Mouse (Mus musculus): ENCODE measurements around the gene Cnksr1. TPM values are rescaled to one million over a fixed set of nuclear protein-coding genes. Genes with fewer than 3 reads are reported as not detected.

Cnksr1 gene
- 0.26 and 0.80 TPM in 2 replicates for polyA plus RNA-seq (2012; rRNA removed)

DNA sequence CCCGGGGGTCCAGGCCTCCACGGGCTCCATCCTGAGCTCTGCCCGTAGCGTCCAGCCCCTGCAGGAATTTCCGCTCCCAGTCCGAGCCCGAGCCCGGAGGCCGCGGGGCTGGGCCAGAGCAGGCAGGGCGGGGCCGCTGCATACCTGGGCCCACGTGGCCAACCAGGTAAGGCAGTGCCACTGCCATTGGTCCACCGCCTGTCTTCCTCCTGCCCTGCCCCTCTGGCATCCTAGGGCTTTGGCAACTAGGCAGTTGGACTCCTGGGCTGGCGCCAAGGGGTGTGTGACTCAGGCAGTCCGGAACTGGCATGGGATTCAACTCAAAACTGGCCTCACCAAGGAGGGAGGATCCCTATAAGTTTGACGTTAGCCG, at the start of gene Cnksr1:
Gene Cnksr1 (minus strand): TSS at position 121 of the 373 bp plus-strand sequence.

DNA sequence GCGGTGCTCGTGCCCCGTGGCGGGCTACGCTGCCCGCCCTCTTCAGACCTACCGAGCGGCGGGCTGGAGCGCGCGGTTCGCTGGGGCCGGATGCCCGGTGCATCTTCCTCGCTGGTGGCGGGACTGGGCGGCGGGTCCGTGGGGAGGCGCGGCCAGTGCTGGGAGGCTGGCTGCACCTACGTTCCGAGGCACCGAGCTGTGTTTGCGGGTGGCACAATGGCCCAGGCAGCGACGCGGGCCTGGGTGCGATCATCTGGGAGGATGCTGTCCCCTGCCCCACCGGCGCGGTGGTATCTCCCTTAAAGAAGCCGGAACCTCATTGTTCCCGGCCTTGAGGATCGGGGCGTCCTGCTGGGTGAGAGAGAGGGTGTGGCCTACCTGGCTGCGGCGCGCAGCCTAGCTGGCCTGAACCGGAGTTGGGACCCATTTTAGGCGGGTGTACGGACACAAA, 49.4 kb upstream of the Cnksr1 start, which contains the start of gene Pdik1l:
Gene Pdik1l (minus strand): TSS at position 321 of the 451 bp plus-strand sequence.

DNA sequence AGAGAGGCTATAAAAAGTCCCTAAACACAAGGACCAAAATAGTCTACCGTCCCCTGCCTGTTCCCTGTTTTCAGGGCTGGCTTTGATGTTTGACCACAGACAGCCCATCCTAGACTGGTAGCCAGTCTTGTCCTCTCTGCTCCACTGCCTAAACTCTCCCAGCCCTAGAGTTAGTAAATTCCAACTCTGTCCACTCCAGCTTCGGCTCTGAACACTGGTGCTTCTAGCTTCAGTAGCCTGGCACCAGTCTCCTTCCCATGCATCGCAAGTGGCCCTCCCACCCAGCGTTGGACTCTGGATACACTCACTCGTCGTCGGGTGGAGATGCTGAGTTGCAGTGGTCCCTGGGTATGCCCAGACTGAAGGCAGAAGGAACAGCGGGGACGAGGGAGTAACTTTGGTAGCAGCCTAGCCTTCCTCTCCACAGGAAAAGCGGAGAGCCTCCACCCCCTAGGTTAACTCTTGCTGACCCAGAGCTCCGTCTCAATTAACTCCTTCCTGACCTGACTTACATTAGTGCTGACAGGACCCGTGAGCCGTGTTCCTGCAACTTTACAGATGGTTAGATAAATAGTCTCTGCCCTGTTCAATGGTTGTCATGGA, 15.6 kb upstream of the Cnksr1 start, which contains the start of gene Grrp1:
Gene Grrp1 (minus strand): TSS at position 385 of the 603 bp plus-strand sequence.

DNA sequence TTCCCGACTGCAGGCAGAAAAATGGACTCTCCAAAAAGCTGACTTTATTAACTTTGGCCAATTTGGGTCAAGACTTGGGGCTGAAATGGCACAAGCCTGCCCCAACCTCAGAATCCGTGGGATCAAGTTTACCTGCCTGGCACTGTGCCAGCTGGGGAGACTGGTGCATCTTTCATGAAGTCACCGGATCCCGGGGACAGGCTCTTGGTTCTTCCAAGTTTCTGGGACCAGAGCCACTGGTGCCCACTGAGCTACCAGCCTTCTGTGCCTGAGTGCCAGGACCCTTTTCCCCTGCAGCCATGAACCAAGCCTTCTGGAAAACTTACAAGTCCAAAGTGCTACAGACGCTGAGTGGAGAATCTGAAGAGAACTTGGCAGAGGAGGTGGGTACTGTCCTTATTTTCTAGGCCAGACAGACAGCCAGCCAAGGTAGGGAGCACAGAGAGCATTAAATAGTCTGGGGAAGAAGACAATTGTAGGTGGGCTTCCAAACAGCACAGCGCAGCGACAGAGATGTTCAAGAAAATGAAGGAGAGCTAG, 8.6 kb upstream of the Cnksr1 start, which contains the start of gene Gm30191:
Gene Gm30191 (plus strand): TSS at position 217 of the 540 bp plus-strand sequence.

DNA sequence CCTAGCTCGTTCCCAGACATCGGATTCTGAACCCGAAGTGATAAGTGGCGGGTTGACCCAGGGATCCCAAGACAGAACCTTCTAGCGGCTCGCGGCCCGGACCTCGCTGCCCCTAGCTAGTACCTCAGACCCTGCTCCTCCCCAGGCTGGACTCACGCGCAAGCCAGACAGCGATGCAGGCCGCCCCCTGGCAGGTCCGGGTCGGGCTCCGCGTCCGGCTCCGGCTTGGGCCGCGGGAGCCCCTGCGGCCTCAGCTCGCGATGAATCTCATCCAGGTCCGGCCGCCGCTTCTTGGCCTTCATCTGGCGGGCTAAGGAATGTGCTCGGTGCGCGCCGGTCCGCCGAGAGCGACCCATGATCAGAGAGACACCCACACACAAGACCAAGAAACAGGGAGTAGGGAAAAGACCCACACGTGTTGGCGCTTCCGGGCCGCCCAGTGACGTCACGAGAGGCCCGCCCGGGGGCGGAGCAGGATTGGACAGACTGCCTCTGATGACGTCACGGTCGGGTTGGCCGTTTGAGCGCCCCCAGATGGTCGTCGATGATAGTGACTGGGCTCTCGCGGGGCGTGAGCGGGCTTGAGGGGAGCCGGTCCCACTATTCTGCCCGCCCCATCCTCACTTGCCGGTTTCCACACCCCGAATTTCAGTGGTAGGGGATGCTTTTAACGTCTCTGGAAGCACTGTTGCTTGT, 7.1 kb upstream of the Cnksr1 start, which contains the start of gene Zfp593:
Gene Zfp593 (minus strand): TSS at position 445 of the 696 bp plus-strand sequence.

DNA sequence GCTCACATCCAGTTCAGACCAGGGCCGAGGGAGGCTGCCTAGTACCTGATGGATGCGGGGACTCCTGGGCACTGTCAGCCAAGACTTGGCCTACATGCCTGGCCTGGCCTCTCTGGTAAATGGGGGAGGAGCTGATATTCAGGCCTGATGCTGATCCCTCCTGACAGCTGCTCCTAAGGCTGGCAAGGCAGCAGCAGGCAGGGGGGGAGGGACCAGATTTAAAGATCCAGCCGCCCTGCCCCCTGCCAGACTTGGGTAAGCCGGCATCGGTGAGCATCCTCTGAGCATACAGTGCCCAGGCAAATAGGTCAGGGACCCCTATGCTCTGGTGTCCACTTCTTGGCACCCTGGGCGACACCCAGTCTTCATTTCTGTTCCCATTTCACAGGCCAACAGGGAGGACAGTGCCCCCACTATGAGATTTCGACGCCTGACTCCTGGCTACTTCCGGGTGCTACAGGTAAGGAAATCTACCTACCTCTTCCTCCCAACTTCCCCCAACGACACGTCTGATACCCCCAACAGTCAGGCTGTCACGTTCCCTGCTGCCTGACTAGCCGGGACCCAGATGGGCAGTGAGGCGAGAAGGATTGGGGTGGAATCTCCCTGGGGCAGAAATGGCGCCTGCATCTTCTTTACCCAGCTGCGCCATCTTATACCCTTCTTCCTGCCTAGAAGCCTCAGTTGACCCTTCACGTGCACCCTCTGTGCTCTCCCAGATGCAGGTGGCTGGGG, 5.5 kb upstream of the Cnksr1 start, which contains the start of gene E130218I03Rik:
Gene E130218I03Rik (plus strand): TSS at position 147 of the 735 bp plus-strand sequence.

DNA sequence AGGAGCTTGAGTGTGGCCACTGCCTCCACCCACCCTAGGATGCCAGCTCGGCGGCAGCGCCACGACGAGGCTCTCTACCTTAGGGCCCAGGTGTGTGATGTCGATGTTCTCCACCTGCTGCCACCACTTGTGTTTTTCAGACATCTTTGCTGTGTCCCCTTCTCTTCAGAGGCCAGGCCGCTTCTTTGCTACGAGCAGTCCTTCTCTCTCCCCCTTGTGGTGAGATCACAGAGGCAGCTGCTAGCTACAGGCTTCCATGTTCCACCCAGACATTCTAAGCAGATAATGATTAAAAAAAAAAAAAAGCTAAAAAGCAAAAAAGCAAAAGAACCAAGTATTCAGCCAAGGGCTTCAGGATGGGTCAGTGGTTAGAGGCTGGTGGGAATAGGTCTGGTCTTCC, 11.0 kb downstream of the Cnksr1 start, which contains the start of gene Catsper4:
Gene Catsper4 (minus strand): TSS at position 190 of the 400 bp plus-strand sequence.

DNA sequence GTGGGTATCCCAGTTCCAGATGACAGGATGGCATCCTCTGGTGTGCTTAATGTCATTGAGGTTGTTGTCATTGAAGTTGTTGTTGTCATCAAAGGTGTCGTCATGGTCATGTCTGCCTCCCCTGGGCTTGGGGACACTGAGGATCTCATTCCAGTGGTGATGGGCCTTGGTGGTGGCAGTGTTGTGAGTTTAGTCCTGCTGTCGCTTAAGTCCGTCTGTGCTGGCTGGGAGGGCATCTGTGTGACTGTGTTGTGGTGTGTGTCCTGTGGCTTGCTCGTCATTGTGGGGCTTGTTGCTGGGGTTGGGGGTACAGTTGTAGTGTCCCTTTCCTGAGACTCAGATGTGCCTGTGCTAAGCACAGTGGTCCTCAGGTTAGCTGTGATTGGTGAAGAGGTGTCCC, 35.3 kb downstream of the Cnksr1 start, which contains the start of gene Gm7534:
Gene Gm7534 (minus strand): TSS at position 101 of the 400 bp plus-strand sequence.

Other genes starting within 250 kb of the Cnksr1 start
- gene Dhdds, start 237.5 kb downstream of the Cnksr1 start, polyA plus RNA-seq (2012; rRNA removed) = 48.2 and 49.5 TPM in 2 replicates
- gene Lin28a, start 219.6 kb downstream of the Cnksr1 start, polyA plus RNA-seq (2012; rRNA removed) = 0.32 and 0.36 TPM in 2 replicates
- gene Zfp683, start 184.6 kb downstream of the Cnksr1 start, polyA plus RNA-seq (2012; rRNA removed) = 0.04 TPM in 1 of 2 replicates, not detected in the other
- 1.2 and 2.1 TPM in 2 replicates for gene Crybg2, start 177.6 kb downstream of the Cnksr1 start, polyA plus RNA-seq (2012; rRNA removed)
- gene Cd52, start 143.3 kb downstream of the Cnksr1 start, polyA plus RNA-seq (2012; rRNA removed) = 7.7 and 8.2 TPM in 2 replicates
- 23.9 and 27.0 TPM in 2 replicates for gene Ubxn11, start 135.8 kb downstream of the Cnksr1 start, polyA plus RNA-seq (2012; rRNA removed)
- 205 and 259 TPM in 2 replicates for gene Sh3bgrl3, start 109.6 kb downstream of the Cnksr1 start, polyA plus RNA-seq (2012; rRNA removed)
- gene Cep85, start 51.3 kb downstream of the Cnksr1 start, polyA plus RNA-seq (2012; rRNA removed) = 28.7 and 29.6 TPM in 2 replicates
- not detected in 2 replicates for gene Gm7534, start 35.4 kb downstream of the Cnksr1 start, polyA plus RNA-seq (2012; rRNA removed)
- 0.16 and 0.18 TPM in 2 replicates for gene Catsper4, start 11.0 kb downstream of the Cnksr1 start, polyA plus RNA-seq (2012; rRNA removed)
- gene E130218I03Rik, start 5.3 kb upstream of the Cnksr1 start, polyA plus RNA-seq (2012; rRNA removed) = 0.04 TPM in 1 of 2 replicates, not detected in the other
- 13.7 and 14.4 TPM in 2 replicates for gene Zfp593, start 7.2 kb upstream of the Cnksr1 start, polyA plus RNA-seq (2012; rRNA removed)
- 0.16 TPM in 1 of 2 replicates, not detected in the other for gene Gm30191, start 8.5 kb upstream of the Cnksr1 start, polyA plus RNA-seq (2012; rRNA removed)
- gene Grrp1, start 15.7 kb upstream of the Cnksr1 start, polyA plus RNA-seq (2012; rRNA removed) = 14.5 and 17.0 TPM in 2 replicates
- 15.2 and 16.8 TPM in 2 replicates for gene Pdik1l, start 49.5 kb upstream of the Cnksr1 start, polyA plus RNA-seq (2012; rRNA removed)
- 0.17 and 1.2 TPM in 2 replicates for gene Trim63, start 76.7 kb upstream of the Cnksr1 start, polyA plus RNA-seq (2012; rRNA removed)
- 0.02 and 0.10 TPM in 2 replicates for gene Slc30a2, start 104.8 kb upstream of the Cnksr1 start, polyA plus RNA-seq (2012; rRNA removed)
- gene Extl1, start 145.5 kb upstream of the Cnksr1 start, polyA plus RNA-seq (2012; rRNA removed) = 0.34 and 2.1 TPM in 2 replicates
- gene Pafah2, start 157.9 kb upstream of the Cnksr1 start, polyA plus RNA-seq (2012; rRNA removed) = 13.7 and 15.8 TPM in 2 replicates
- gene Stmn1, start 229.9 kb upstream of the Cnksr1 start, polyA plus RNA-seq (2012; rRNA removed) = 1,707 and 1,926 TPM in 2 replicates

All from central nervous system, embryonic 14 days (tissue).